22 mouse cellular contexts compared by ENCODE assay signal in the genomic region with DNA sequence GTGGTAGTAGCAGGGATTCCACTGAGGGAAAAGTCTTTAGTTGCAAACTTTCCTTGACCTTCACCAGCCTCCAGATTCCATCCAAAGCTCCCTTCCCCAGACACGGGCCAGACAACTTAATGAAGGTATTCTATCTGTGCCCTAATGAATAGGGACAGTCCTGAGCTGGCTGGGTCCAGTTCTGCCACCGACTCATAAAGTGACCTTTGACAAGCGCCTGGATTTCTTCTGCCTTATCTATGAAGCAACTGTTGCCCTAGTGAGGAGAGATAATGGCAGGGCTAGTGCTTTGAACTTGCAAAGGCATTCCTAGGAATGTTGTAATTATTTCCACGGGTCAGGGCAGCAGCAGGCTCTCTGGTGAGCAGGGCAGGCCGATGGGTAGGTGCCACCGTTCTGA. TPM values are rescaled to one million over a fixed set of nuclear protein-coding genes. Genes with fewer than 3 reads are reported as not detected.
DNase-seq lines count a peak whose midpoint lies in the region; ATAC-seq and TF ChIP-seq lines count a peak whose summit lies in the region.
"Had no signal": no experiment of that assay in that cellular context is flagged by ENCODE, and none has a peak within 500 bp of the region (broad histone marks: within the 10 kb centered on the region; RNA-seq: fewer than 3 reads in every experiment).

No protein-coding gene starts in this region.

- no peak for TF ChIP-seq EP300 in lung, postnatal 0 days (IDR thresholded peaks at IDR 0.05)

- no peak overlapping the region for H3K9ac ChIP-seq in heart, embryonic 11.5 days (ENCODE audit: low read depth, low read length)
- H3K9ac ChIP-seq in hindbrain, postnatal 0 days (replicated peaks; ENCODE audit: low read length), result no peak overlapping the region
- H3K9ac ChIP-seq in midbrain, embryonic 14.5 days (replicated peaks; ENCODE audit: low read length), result no peak overlapping the region
- no peak overlapping the region for H3K9ac ChIP-seq in midbrain, postnatal 0 days (replicated peaks; ENCODE audit: low read length, poor library complexity, severe bottlenecking)
- H3K9ac ChIP-seq in lung, postnatal 0 days (replicated peaks; ENCODE audit: low read depth), result no peak overlapping the region
- H3K9ac ChIP-seq: embryonic facial prominence, embryonic 13.5 days; limb, embryonic 13.5 days had no signal

- 8% methylated on average over 6 of the region's 6 CpGs for WGBS in heart, embryonic 11.5 days (ENCODE audit: insufficient replicate concordance)
- 64% methylated on average over 6 of the region's 6 CpGs for WGBS in hindbrain, embryonic 10.5 days
- WGBS in hindbrain, postnatal 0 days, result 62% methylated on average over 6 of the region's 6 CpGs
- 74% methylated on average over 6 of the region's 6 CpGs for WGBS in midbrain, embryonic 14.5 days
- 77% methylated on average over 6 of the region's 6 CpGs for WGBS in midbrain, postnatal 0 days
- 24% methylated on average over 6 of the region's 6 CpGs for WGBS in lung, postnatal 0 days

- no peak overlapping the region for H3K4me3 ChIP-seq in heart, embryonic 11.5 days (ENCODE audit: low read depth, low read length)
- no peak overlapping the region for H3K4me3 ChIP-seq in hindbrain, embryonic 10.5 days
- no peak overlapping the region for H3K4me3 ChIP-seq in hindbrain, postnatal 0 days (ENCODE audit: low read length)
- no peak overlapping the region for H3K4me3 ChIP-seq in midbrain, embryonic 14.5 days (replicated peaks; ENCODE audit: low read depth, low read length)
- no peak overlapping the region for H3K4me3 ChIP-seq in midbrain, postnatal 0 days (ENCODE audit: low read depth, low read length)
- H3K4me3 ChIP-seq in lung, postnatal 0 days (ENCODE audit: low read depth, low read length), result no peak overlapping the region
- H3K4me3 ChIP-seq: embryonic facial prominence, embryonic 13.5 days; layer of hippocampus, adult 2 months; limb, embryonic 13.5 days had no signal

- no peaks in the 10 kb centered on the region for H3K36me3 ChIP-seq in heart, embryonic 11.5 days (ENCODE audit: control insufficient read depth, insufficient read depth, low read length)
- H3K36me3 ChIP-seq in hindbrain, embryonic 10.5 days, result no peaks in the 10 kb centered on the region
- H3K36me3 ChIP-seq in hindbrain, postnatal 0 days (ENCODE audit: insufficient read depth, low read length), result no peaks in the 10 kb centered on the region
- no peaks in the 10 kb centered on the region for H3K36me3 ChIP-seq in midbrain, embryonic 14.5 days (ENCODE audit: control insufficient read depth, insufficient read depth, low read length)
- no peaks in the 10 kb centered on the region for H3K36me3 ChIP-seq in midbrain, postnatal 0 days (ENCODE audit: insufficient read depth, low read length)
- no peaks in the 10 kb centered on the region for H3K36me3 ChIP-seq in lung, postnatal 0 days (ENCODE audit: insufficient read depth, low read length)
- H3K36me3 ChIP-seq: embryonic facial prominence, embryonic 13.5 days; limb, embryonic 13.5 days had no signal

- peak overlapping the region; percentile 5; the same call in 1 of the 2 replicates for H3K4me2 ChIP-seq in heart, embryonic 11.5 days
- no peak overlapping the region for H3K4me2 ChIP-seq in hindbrain, postnatal 0 days (ENCODE audit: low read depth, low read length)
- H3K4me2 ChIP-seq in midbrain, embryonic 14.5 days (ENCODE audit: low read length), result no peak overlapping the region
- H3K4me2 ChIP-seq in midbrain, postnatal 0 days (ENCODE audit: low read depth, low read length, poor library complexity, severe bottlenecking), result no peak overlapping the region
- no peak overlapping the region for H3K4me2 ChIP-seq in lung, postnatal 0 days (replicated peaks; ENCODE audit: low read depth, low read length)
- H3K4me2 ChIP-seq: embryonic facial prominence, embryonic 13.5 days; limb, embryonic 13.5 days had no signal

- no peaks in the 10 kb centered on the region for H3K9me3 ChIP-seq in heart, embryonic 11.5 days (replicated peaks; ENCODE audit: control insufficient read depth, low read length)
- H3K9me3 ChIP-seq in hindbrain, embryonic 10.5 days, result no peaks in the 10 kb centered on the region
- no peaks in the 10 kb centered on the region for H3K9me3 ChIP-seq in hindbrain, postnatal 0 days (ENCODE audit: low read length)
- H3K9me3 ChIP-seq in midbrain, embryonic 14.5 days (ENCODE audit: control insufficient read depth, low read length), result no peaks in the 10 kb centered on the region
- H3K9me3 ChIP-seq in midbrain, postnatal 0 days (ENCODE audit: low read length), result no peaks in the 10 kb centered on the region
- no peaks in the 10 kb centered on the region for H3K9me3 ChIP-seq in lung, postnatal 0 days (ENCODE audit: low read length)
- H3K9me3 ChIP-seq: embryonic facial prominence, embryonic 13.5 days; limb, embryonic 13.5 days had no signal

- peak overlapping the region; percentile 22 for H3K27ac ChIP-seq in heart, embryonic 11.5 days (ENCODE audit: low read depth, low read length)
- H3K27ac ChIP-seq in hindbrain, embryonic 10.5 days, result peak overlapping the region; percentile 96
- no peak overlapping the region for H3K27ac ChIP-seq in hindbrain, postnatal 0 days
- 0 out of 2 replicates have a peak overlapping the region, but pooled peaks have one; percentile 13 for H3K27ac ChIP-seq in midbrain, embryonic 14.5 days (replicated peaks; ENCODE audit: low read depth, low read length)
- no peak overlapping the region for H3K27ac ChIP-seq in midbrain, postnatal 0 days (ENCODE audit: low read depth, low read length)
- no peak overlapping the region for H3K27ac ChIP-seq in lung, postnatal 0 days (ENCODE audit: low read length)
- H3K27ac ChIP-seq: embryonic facial prominence, embryonic 13.5 days; layer of hippocampus, adult 2 months; limb, embryonic 13.5 days had no signal

- DNase-seq in heart, adult 9 months (ENCODE audit: low spot score in 2 of 2), result no peak
- DNase-seq in hindbrain, embryonic 10.5 days (ENCODE audit: low spot score), result no peak
- DNase-seq in hindbrain, postnatal 0 days (ENCODE audit: low spot score), result no peak
- DNase-seq in midbrain, embryonic 14.5 days, result no peak
- no peak for DNase-seq in midbrain, postnatal 0 days (ENCODE audit: low spot score)
- DNase-seq in yolk sac, embryonic 10.5 days (ENCODE audit: low spot score), result peak; percentile 89
- no peak for DNase-seq in lung, postnatal 0 days (ENCODE audit: low spot score)
- DNase-seq: adrenal gland, adult 8-10 months; cerebellum, postnatal 10 days; kidney, adult 8-10 months; kidney, postnatal 14 days; layer of hippocampus, postnatal 36 days; lung, adult 2 months; lung, postnatal 36 days; right cerebral cortex, adult 18-20 months; thymus, postnatal 4 days had no signal

- peak; percentile 46 for ATAC-seq in heart, embryonic 11.5 days (replicated peaks; ENCODE audit: insufficient number of reproducible peaks, low FRiP score, low TSS enrichment)
- ATAC-seq in hindbrain, postnatal 0 days, result no peak
- ATAC-seq in midbrain, embryonic 14.5 days (ENCODE audit: low FRiP score, low TSS enrichment), result no peak
- no peak for ATAC-seq in midbrain, postnatal 0 days (ENCODE audit: low FRiP score)
- ATAC-seq in lung, postnatal 0 days, result no peak

- no peak for TF ChIP-seq CTCF in hindbrain, postnatal 0 days (IDR thresholded peaks at IDR 0.05; ENCODE audit: low read depth)
- no peak for TF ChIP-seq CTCF in midbrain, postnatal 0 days (IDR thresholded peaks at IDR 0.05)
- no peak for TF ChIP-seq CTCF in lung, postnatal 0 days (IDR thresholded peaks at IDR 0.05)

- no peaks in the 10 kb centered on the region for H3K27me3 ChIP-seq in heart, embryonic 11.5 days (ENCODE audit: control insufficient read depth, insufficient read depth, low read length)
- no peaks in the 10 kb centered on the region for H3K27me3 ChIP-seq in hindbrain, embryonic 10.5 days (ENCODE audit: insufficient read depth, poor library complexity, severe bottlenecking)
- no peaks in the 10 kb centered on the region for H3K27me3 ChIP-seq in hindbrain, postnatal 0 days (ENCODE audit: insufficient read depth, low read length)
- no peaks in the 10 kb centered on the region for H3K27me3 ChIP-seq in midbrain, embryonic 14.5 days (ENCODE audit: control insufficient read depth, insufficient read depth, low read length)
- no peaks in the 10 kb centered on the region for H3K27me3 ChIP-seq in midbrain, postnatal 0 days (ENCODE audit: insufficient read depth, low read length)
- H3K27me3 ChIP-seq in lung, postnatal 0 days (replicated peaks; ENCODE audit: insufficient read depth, low read length), result no peaks in the 10 kb centered on the region
- H3K27me3 ChIP-seq: embryonic facial prominence, embryonic 13.5 days had no signal

- peaks cover 38% of the 10 kb centered on the region for H3K4me1 ChIP-seq in heart, embryonic 11.5 days (ENCODE audit: control insufficient read depth, insufficient read depth, low read length)
- peaks cover 66% of the 10 kb centered on the region for H3K4me1 ChIP-seq in hindbrain, embryonic 10.5 days (replicated peaks)
- H3K4me1 ChIP-seq in hindbrain, postnatal 0 days (ENCODE audit: insufficient read depth, low read length), result peaks cover 12% of the 10 kb centered on the region
- H3K4me1 ChIP-seq in midbrain, embryonic 14.5 days (ENCODE audit: control insufficient read depth, insufficient read depth, low read length), result peaks cover 26% of the 10 kb centered on the region
- H3K4me1 ChIP-seq in midbrain, postnatal 0 days (ENCODE audit: insufficient read depth, low read length), result 0 out of 2 replicates have a peak, but pooled peaks cover 2% of the 10 kb centered on the region
- H3K4me1 ChIP-seq in lung, postnatal 0 days (ENCODE audit: insufficient read depth, low read depth, low read length), result no peaks in the 10 kb centered on the region

RNA-seq across cellular contexts. Expression of a gene that starts 14.9 kb away (rescaled TPM):
- polyA plus RNA-seq in heart, embryonic 11.5 days (2014; fragmentation: Nextera tagmentation; extraction: Ambion mirVana), result 26.5 and 31.7 TPM in 2 replicates
- 61.1 and 108 TPM in 2 replicates for polyA plus RNA-seq in hindbrain, embryonic 10.5 days (2016; fragmentation: Nextera tagmentation; extraction: Ambion mirVana)
- 290 and 295 TPM in 2 replicates for total RNA-seq in hindbrain, postnatal 0 days (2014; rRNA removed)
- 106 and 114 TPM in 2 replicates for polyA plus RNA-seq in hindbrain, postnatal 0 days (2015; fragmentation: Nextera tagmentation; extraction: Ambion mirVana)
- polyA plus RNA-seq in midbrain, embryonic 14.5 days (2014; fragmentation: Nextera tagmentation; extraction: Ambion mirVana), result 99.9 and 129 TPM in 2 replicates
- total RNA-seq in midbrain, postnatal 0 days (2014; rRNA removed), result 313 and 334 TPM in 2 replicates
- 143 and 146 TPM in 2 replicates for polyA plus RNA-seq in midbrain, postnatal 0 days (2015; fragmentation: Nextera tagmentation; extraction: Ambion mirVana)
- 76.4 and 88.1 TPM in 2 replicates for polyA plus RNA-seq in lung, postnatal 0 days (2015; fragmentation: Nextera tagmentation; extraction: Ambion mirVana)

RNA-seq across cellular contexts. Expression of a gene that starts 16.1 kb away (rescaled TPM):
- polyA plus RNA-seq in heart, embryonic 11.5 days (2014; fragmentation: Nextera tagmentation; extraction: Ambion mirVana), result 17.5 and 22.3 TPM in 2 replicates
- polyA plus RNA-seq in hindbrain, embryonic 10.5 days (2016; fragmentation: Nextera tagmentation; extraction: Ambion mirVana), result 97.9 and 208 TPM in 2 replicates
- total RNA-seq in hindbrain, postnatal 0 days (2014; rRNA removed), result 103 and 140 TPM in 2 replicates
- polyA plus RNA-seq in hindbrain, postnatal 0 days (2015; fragmentation: Nextera tagmentation; extraction: Ambion mirVana), result 143 and 154 TPM in 2 replicates
- 58.6 and 72.6 TPM in 2 replicates for polyA plus RNA-seq in midbrain, embryonic 14.5 days (2014; fragmentation: Nextera tagmentation; extraction: Ambion mirVana)
- total RNA-seq in midbrain, postnatal 0 days (2014; rRNA removed), result 90.5 and 96.3 TPM in 2 replicates
- polyA plus RNA-seq in midbrain, postnatal 0 days (2015; fragmentation: Nextera tagmentation; extraction: Ambion mirVana), result 95.7 and 104 TPM in 2 replicates
- polyA plus RNA-seq in lung, postnatal 0 days (2015; fragmentation: Nextera tagmentation; extraction: Ambion mirVana), result 7.5 and 9.4 TPM in 2 replicates
- total RNA-seq: monocyte, adult 5-6 weeks had no signal

RNA-seq across cellular contexts. Expression of a gene that starts 32.7 kb away (rescaled TPM):
- polyA plus RNA-seq in heart, embryonic 11.5 days (2014; fragmentation: Nextera tagmentation; extraction: Ambion mirVana), result 10.2 and 11.8 TPM in 2 replicates
- polyA plus RNA-seq in hindbrain, embryonic 10.5 days (2016; fragmentation: Nextera tagmentation; extraction: Ambion mirVana), result 3.5 and 3.6 TPM in 2 replicates
- 3.9 and 4.2 TPM in 2 replicates for total RNA-seq in hindbrain, postnatal 0 days (2014; rRNA removed)
- 5.3 and 5.8 TPM in 2 replicates for polyA plus RNA-seq in hindbrain, postnatal 0 days (2015; fragmentation: Nextera tagmentation; extraction: Ambion mirVana)
- polyA plus RNA-seq in midbrain, embryonic 14.5 days (2014; fragmentation: Nextera tagmentation; extraction: Ambion mirVana), result 1.5 and 5.9 TPM in 2 replicates
- 1.9 and 3.3 TPM in 2 replicates for total RNA-seq in midbrain, postnatal 0 days (2014; rRNA removed)
- polyA plus RNA-seq in midbrain, postnatal 0 days (2015; fragmentation: Nextera tagmentation; extraction: Ambion mirVana), result 4.5 TPM in 2 replicates
- 48.1 and 50.6 TPM in 2 replicates for polyA plus RNA-seq in lung, postnatal 0 days (2015; fragmentation: Nextera tagmentation; extraction: Ambion mirVana)

RNA-seq across cellular contexts. Expression of a gene that starts 38.8 kb away (rescaled TPM):
- 286 and 315 TPM in 2 replicates for polyA plus RNA-seq in heart, embryonic 11.5 days (2014; fragmentation: Nextera tagmentation; extraction: Ambion mirVana)
- polyA plus RNA-seq in hindbrain, embryonic 10.5 days (2016; fragmentation: Nextera tagmentation; extraction: Ambion mirVana), result 414 and 455 TPM in 2 replicates
- 535 and 538 TPM in 2 replicates for total RNA-seq in hindbrain, postnatal 0 days (2014; rRNA removed)
- polyA plus RNA-seq in hindbrain, postnatal 0 days (2015; fragmentation: Nextera tagmentation; extraction: Ambion mirVana), result 276 and 282 TPM in 2 replicates
- polyA plus RNA-seq in midbrain, embryonic 14.5 days (2014; fragmentation: Nextera tagmentation; extraction: Ambion mirVana), result 301 and 329 TPM in 2 replicates
- total RNA-seq in midbrain, postnatal 0 days (2014; rRNA removed), result 605 and 614 TPM in 2 replicates
- polyA plus RNA-seq in midbrain, postnatal 0 days (2015; fragmentation: Nextera tagmentation; extraction: Ambion mirVana), result 227 and 260 TPM in 2 replicates
- 221 and 251 TPM in 2 replicates for polyA plus RNA-seq in lung, postnatal 0 days (2015; fragmentation: Nextera tagmentation; extraction: Ambion mirVana)

RNA-seq across cellular contexts. Expression of a gene that starts 55.8 kb away (rescaled TPM):
- 75.3 and 82.6 TPM in 2 replicates for polyA plus RNA-seq in heart, embryonic 11.5 days (2014; fragmentation: Nextera tagmentation; extraction: Ambion mirVana)
- 4.0 and 4.5 TPM in 2 replicates for polyA plus RNA-seq in hindbrain, embryonic 10.5 days (2016; fragmentation: Nextera tagmentation; extraction: Ambion mirVana)
- 0.31 and 0.58 TPM in 2 replicates for total RNA-seq in hindbrain, postnatal 0 days (2014; rRNA removed)
- polyA plus RNA-seq in hindbrain, postnatal 0 days (2015; fragmentation: Nextera tagmentation; extraction: Ambion mirVana), result 3.8 and 4.6 TPM in 2 replicates
- polyA plus RNA-seq in midbrain, embryonic 14.5 days (2014; fragmentation: Nextera tagmentation; extraction: Ambion mirVana), result 1.1 TPM in 2 replicates
- total RNA-seq in midbrain, postnatal 0 days (2014; rRNA removed), result 0.66 and 2.7 TPM in 2 replicates
- polyA plus RNA-seq in midbrain, postnatal 0 days (2015; fragmentation: Nextera tagmentation; extraction: Ambion mirVana), result 2.9 TPM in 2 replicates
- polyA plus RNA-seq in lung, postnatal 0 days (2015; fragmentation: Nextera tagmentation; extraction: Ambion mirVana), result 6.5 and 7.3 TPM in 2 replicates
- total RNA-seq: megakaryocyte-erythroid progenitor cell, adult 5-6 weeks; monocyte, adult 5-6 weeks had no signal

Comparison
In these comparisons a context has a peak if more than half of its experiments do, and no peak if none do; other contexts are left out.
1. H3K27ac ChIP-seq: peak in heart, embryonic 11.5 days (single experiment), hindbrain, embryonic 10.5 days (single experiment) and midbrain, embryonic 14.5 days (single experiment); none in hindbrain, postnatal 0 days (single experiment), midbrain, postnatal 0 days (single experiment) and lung, postnatal 0 days (single experiment).